Comparison of ENCODE assay signal across 23 mouse cellular contexts in the genomic region with DNA sequence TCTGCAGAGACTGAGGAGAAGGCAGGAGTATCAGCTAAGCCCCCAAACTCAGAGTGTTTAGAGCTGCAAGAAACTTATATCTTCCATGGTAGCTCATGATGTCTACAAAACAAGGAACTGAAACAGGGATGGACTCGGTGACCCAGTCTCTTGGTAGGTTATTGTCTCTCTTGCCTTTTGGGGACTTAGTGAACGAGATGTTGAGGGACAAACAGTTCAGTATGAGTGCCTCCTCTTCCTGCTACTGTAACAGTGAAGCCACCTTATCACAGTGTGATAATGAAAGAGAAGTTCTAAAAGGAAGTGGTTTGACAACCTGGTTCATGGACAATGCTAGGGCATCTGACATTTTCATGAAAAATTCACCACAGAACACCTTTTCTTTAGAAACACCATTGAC. TPM values are rescaled to one million over a fixed set of nuclear protein-coding genes. Genes with fewer than 3 reads are reported as not detected.
DNase-seq lines count a peak whose midpoint lies in the region; ATAC-seq and TF ChIP-seq lines count a peak whose summit lies in the region.
"Had no signal": no experiment of that assay in that cellular context is flagged by ENCODE, and none has a peak within 500 bp of the region (broad histone marks: within the 10 kb centered on the region; RNA-seq: fewer than 3 reads in every experiment).

No protein-coding gene starts in this region.

- TF ChIP-seq EP300 in CH12.LX (IDR thresholded peaks at IDR 0.05; ENCODE audit: low read length) = peak; percentile 48; the same call in 1 of the 2 replicates

- no peaks in the 10 kb centered on the region for H3K36me3 ChIP-seq in spleen, adult 2 months (ENCODE audit: control insufficient read depth, insufficient read depth, low read length)
- H3K36me3 ChIP-seq in CH12.LX (replicated peaks in 1 of 2; ENCODE audit: control insufficient read depth in 1 of 2, insufficient read depth in 1 of 2, low read length in 1 of 2) = no peaks in the 10 kb centered on the region
- H3K36me3 ChIP-seq in forebrain, embryonic 10.5 days (replicated peaks) = no peaks in the 10 kb centered on the region
- H3K36me3 ChIP-seq in hindbrain, embryonic 13.5 days = no peaks in the 10 kb centered on the region
- H3K36me3 ChIP-seq: embryonic facial prominence, embryonic 13.5 days; heart, embryonic 13.5 days; midbrain, embryonic 10.5 days had no signal

- no peak for DNase-seq in spleen, adult 2 months (ENCODE audit: low read depth in 1 of 2, low spot score in 2 of 2)
- no peak for DNase-seq in spleen, adult 12 weeks (ENCODE audit: low spot score)
- DNase-seq in CH12.LX (ENCODE audit: extremely low read depth) = no peak
- DNase-seq in induced T-regulatory cell, adult 2 months (ENCODE audit: low read depth) = peak; percentile 72
- DNase-seq in heart, adult 11 months = no peak
- DNase-seq in forebrain, embryonic 10.5 days (ENCODE audit: extremely low spot score, low spot score) = no peak
- DNase-seq: adrenal gland, postnatal 36 days; cerebellum, adult 11-12 months; kidney, postnatal 36 days; layer of hippocampus, adult 9-11 months; lung, adult 2 months; lung, postnatal 36 days; right cerebral cortex, postnatal 14 days had no signal

- peak overlapping the region; percentile 65 for H3K27ac ChIP-seq in spleen, adult 2 months (ENCODE audit: insufficient read depth, low read length)
- no peak overlapping the region for H3K27ac ChIP-seq in CH12.LX (ENCODE audit: insufficient read depth, low read depth)
- no peak overlapping the region for H3K27ac ChIP-seq in forebrain, embryonic 10.5 days
- no peak overlapping the region for H3K27ac ChIP-seq in hindbrain, embryonic 13.5 days
- H3K27ac ChIP-seq: embryonic facial prominence, embryonic 13.5 days; heart, embryonic 13.5 days; hindbrain, embryonic 14.5 days; midbrain, embryonic 10.5 days had no signal

- no peaks in the 10 kb centered on the region for H3K9me3 ChIP-seq in CH12.LX (replicated peaks; ENCODE audit: low read length)
- no peaks in the 10 kb centered on the region for H3K9me3 ChIP-seq in forebrain, embryonic 10.5 days
- H3K9me3 ChIP-seq in hindbrain, embryonic 13.5 days = no peaks in the 10 kb centered on the region
- H3K9me3 ChIP-seq: embryonic facial prominence, embryonic 13.5 days; heart, embryonic 13.5 days; midbrain, embryonic 10.5 days had no signal

- peaks cover 28% of the 10 kb centered on the region for H3K4me1 ChIP-seq in spleen, adult 2 months (ENCODE audit: control insufficient read depth, insufficient read depth, insufficient read length)
- peaks cover 16 to 36% of the 10 kb centered on the region in 2 experiments for H3K4me1 ChIP-seq in CH12.LX (ENCODE audit: control insufficient read depth in 1 of 2, insufficient read depth in 2 of 2)
- no peaks in the 10 kb centered on the region for H3K4me1 ChIP-seq in forebrain, embryonic 10.5 days
- no peaks in the 10 kb centered on the region for H3K4me1 ChIP-seq in hindbrain, embryonic 13.5 days (replicated peaks)
- H3K4me1 ChIP-seq: embryonic facial prominence, embryonic 13.5 days; midbrain, embryonic 10.5 days had no signal

- H3K4me3 ChIP-seq in spleen, adult 2 months (ENCODE audit: extremely low read depth, insufficient read depth, insufficient read length) = no peak overlapping the region
- no peak overlapping the region for H3K4me3 ChIP-seq in CH12.LX (replicated peaks in 1 of 3; ENCODE audit: low read depth in 2 of 3, low read length in 2 of 3, poor library complexity in 1 of 3)
- H3K4me3 ChIP-seq in forebrain, embryonic 10.5 days = no peak overlapping the region
- no peak overlapping the region for H3K4me3 ChIP-seq in hindbrain, embryonic 13.5 days
- H3K4me3 ChIP-seq: embryonic facial prominence, embryonic 13.5 days; heart, embryonic 13.5 days; midbrain, embryonic 10.5 days had no signal

- H3K27me3 ChIP-seq in spleen, adult 2 months (ENCODE audit: control insufficient read depth, insufficient read depth, low read length) = no peaks in the 10 kb centered on the region
- H3K27me3 ChIP-seq in CH12.LX (replicated peaks) = no peaks in the 10 kb centered on the region
- no peaks in the 10 kb centered on the region for H3K27me3 ChIP-seq in forebrain, embryonic 10.5 days (ENCODE audit: poor library complexity, severe bottlenecking)
- H3K27me3 ChIP-seq in hindbrain, embryonic 13.5 days = no peaks in the 10 kb centered on the region
- H3K27me3 ChIP-seq: embryonic facial prominence, embryonic 13.5 days; heart, embryonic 13.5 days; Patski had no signal

- in situ Hi-C loops in CH12.LX (cut with MboI; ENCODE audit: low pct_ligation_motif_present, low pct_unique_long_range_greater_than_20kb, low sequenced_read_pairs) = no loop called here

- 9% methylated on average over 2 of the region's 2 CpGs for WGBS in spleen, adult 2 months
- WGBS in forebrain, embryonic 10.5 days = 83% methylated on average over 2 of the region's 2 CpGs
- WGBS in hindbrain, embryonic 13.5 days = 77% methylated on average over 2 of the region's 2 CpGs

- no peak overlapping the region for H3K9ac ChIP-seq in CH12.LX (ENCODE audit: insufficient read depth, low read depth)
- no peak overlapping the region for H3K9ac ChIP-seq in hindbrain, embryonic 13.5 days
- H3K9ac ChIP-seq: embryonic facial prominence, embryonic 13.5 days; heart, embryonic 13.5 days; hindbrain, embryonic 14.5 days had no signal

- no peak for TF ChIP-seq POLR2A in spleen, adult 2 months (IDR thresholded peaks at IDR 0.05; ENCODE audit: low read depth, low read length)
- TF ChIP-seq POLR2A in CH12.LX (IDR thresholded peaks at IDR 0.05; ENCODE audit: low read depth, low read length) = no peak

- H3K4me2 ChIP-seq in CH12.LX (ENCODE audit: insufficient read depth, low read depth, poor library complexity, severe bottlenecking) = no peak overlapping the region
- H3K4me2 ChIP-seq in hindbrain, embryonic 13.5 days = no peak overlapping the region
- H3K4me2 ChIP-seq: embryonic facial prominence, embryonic 13.5 days; heart, embryonic 13.5 days; hindbrain, embryonic 14.5 days; liver, embryonic 11.5 days had no signal

- TF ChIP-seq RAD21 in CH12.LX (IDR thresholded peaks at IDR 0.05; ENCODE audit: low read depth, low read length) = no peak

- dilution Hi-C loops in CH12.LX (cut with MboI; ENCODE audit: extremely low pct_ligation_motif_present, extremely low pct_unique_long_range_greater_than_20kb, low sequenced_read_pairs) = no loop called here

- no peak for TF ChIP-seq CTCF in spleen, adult 2 months (IDR thresholded peaks at IDR 0.05; ENCODE audit: extremely low read depth, insufficient read depth, insufficient read length, insufficient replicate concordance)
- no peak for TF ChIP-seq CTCF in CH12.LX (conservative IDR thresholded peaks at IDR 0.05 in 1 of 2, IDR thresholded peaks at IDR 0.05 in 1 of 2; ENCODE audit: low read depth in 2 of 2, low read length in 2 of 2)

- peak; percentile 74 for ATAC-seq in neutrophil, adult 5-6 weeks (ENCODE audit: extremely low read depth, insufficient number of reproducible peaks, low FRiP score, poor library complexity, severe bottlenecking)
- no peak for ATAC-seq in hindbrain, embryonic 13.5 days (ENCODE audit: low FRiP score)
- ATAC-seq: forebrain, embryonic 16.5 days; intestine, embryonic 16.5 days; Patski had no signal

- H3K79me2 ChIP-seq in CH12.LX (replicated peaks; ENCODE audit: control insufficient read depth, extremely low read depth, insufficient read depth, poor library complexity, severe bottlenecking) = no peaks in the 10 kb centered on the region

TF ChIP-seq in CH12.LX, 34 proteins besides CTCF, POLR2A, EP300 and RAD21:
- TF ChIP-seq BHLHE40 (IDR thresholded peaks at IDR 0.05; ENCODE audit: low read depth, low read length) = no peak
- TF ChIP-seq CHD2 (IDR thresholded peaks at IDR 0.05; ENCODE audit: low read length) = no peak
- TF ChIP-seq NELFE (IDR thresholded peaks at IDR 0.05; ENCODE audit: low read depth, low read length) = no peak
- no peak for TF ChIP-seq MYC (IDR thresholded peaks at IDR 0.05; ENCODE audit: low read depth, low read length)
- TF ChIP-seq NRF1 (IDR thresholded peaks at IDR 0.05; ENCODE audit: low read depth, low read length) = no peak
- no peak for TF ChIP-seq ELF1 (IDR thresholded peaks at IDR 0.05; ENCODE audit: low read depth, low read length)
- TF ChIP-seq IRF4 (IDR thresholded peaks at IDR 0.05; ENCODE audit: low read depth, low read length) = peak; percentile 80

RNA-seq across cellular contexts. Expression of a gene that starts 40.0 kb away (rescaled TPM):
- polyA plus RNA-seq in spleen, adult 2 months (2012; rRNA removed) = 23.3 and 40.4 TPM in 2 replicates
- total RNA-seq in CH12.LX (2012; rRNA removed) (3.9 and 4.2 TPM in 2 replicates), CH12.LX (2014; rRNA removed) (8.3 and 9.1 TPM in 2 replicates)
- 11.9 and 16.2 TPM in 2 replicates for polyA plus RNA-seq in CH12.LX (2012; ENCODE audit: insufficient read length, low read depth)
- 40.5 and 46.4 TPM in 2 replicates for total RNA-seq in neutrophil, adult 5-6 weeks (2017)
- 22.1 and 24.2 TPM in 2 replicates for polyA plus RNA-seq in forebrain, embryonic 10.5 days (2016; fragmentation: Nextera tagmentation; extraction: Ambion mirVana)
- 33.5 and 35.6 TPM in 2 replicates for polyA plus RNA-seq in hindbrain, embryonic 13.5 days (2015; fragmentation: Nextera tagmentation; extraction: Ambion mirVana)
